Mouse (Mus musculus) heart, postnatal 0 days (tissue): ENCODE results near the gene Fsd1l. TPM values are rescaled to one million over a fixed set of nuclear protein-coding genes. Genes with fewer than 3 reads are reported as not detected.

Source experiments
- ATAC-seq: fragments of 200-750 bp; cut with Nextera tagmentation; 2 replicates; pipeline ENCODE4 v1.8.0; 2017; ENCODE audit warnings: low read depth, moderate number of reproducible peaks, moderate library complexity; ENCODE audit not compliant: insufficient read depth
- DNase-seq: peaks from one replicate; pipeline ENCODE4 v3.0.0-alpha.2; 2016; ENCODE audit warnings: low spot score
- H3K27ac ChIP-seq: fragments of 300-500 bp; sonication (generic); 2 replicates; pipeline ENCODE4 v1.5.1; 2014; ENCODE audit warnings: low read depth, mild to moderate bottlenecking
- H3K27me3 ChIP-seq: fragments of 300-500 bp; sonication (generic); 2 replicates; pipeline ENCODE4 v1.6.1; 2014; ENCODE audit warnings: low read length, mixed read lengths; ENCODE audit not compliant: control insufficient read depth, insufficient read depth
- H3K36me3 ChIP-seq: fragments of 300-500 bp; sonication (generic); replicated peaks from 2 replicates; pipeline ENCODE4 v1.6.1; 2014; ENCODE audit warnings: low read length, mixed read lengths; ENCODE audit not compliant: control insufficient read depth, insufficient read depth
- H3K4me1 ChIP-seq: fragments of 300-500 bp; sonication (generic); 2 replicates; pipeline ENCODE4 v1.6.1; 2014; ENCODE audit warnings: antibody characterized with exemption; ENCODE audit not compliant: control insufficient read depth, insufficient read depth
- H3K4me2 ChIP-seq: fragments of 300-500 bp; sonication (generic); 2 replicates; pipeline ENCODE4 v1.6.1; 2014; ENCODE audit warnings: low read depth, mild to moderate bottlenecking, low read length, moderate library complexity
- H3K4me3 ChIP-seq: fragments of 300-500 bp; sonication (generic); 2 replicates; pipeline ENCODE4 v1.5.1; 2014; ENCODE audit warnings: low read depth, low read length
- H3K9ac ChIP-seq: fragments of 300-500 bp; sonication (generic); replicated peaks from 2 replicates; pipeline ENCODE4 v1.6.1; 2014; ENCODE audit warnings: low read depth, low read length, mixed read lengths
- H3K9me3 ChIP-seq: fragments of 300-500 bp; sonication (generic); replicated peaks from 2 replicates; pipeline ENCODE4 v1.6.1; 2016; ENCODE audit warnings: low read length; ENCODE audit not compliant: control insufficient read depth
- CTCF ChIP-seq: IDR thresholded peaks from 2 replicates; pipeline ENCODE4 v1.5.1; 2016; ENCODE audit warnings: antibody characterized with exemption, control low read depth, low read depth
- EP300 ChIP-seq: IDR thresholded peaks from 2 replicates; pipeline ENCODE4 v1.6.1; 2016; ENCODE audit warnings: antibody characterized with exemption, low read depth
- WGBS: fragments of 180-500 bp; shearing (Covaris S2); extraction: QIAGEN DNeasy Blood & Tissue Kit; methylation state at CpG from one replicate; pipeline ENCODE4 v1.1.7; 2014; 5-methylcytosine and 5-hydroxymethylcytosine counted together
- polyA plus RNA-seq: library from polyadenylated mRNA; unstranded; fragments of >200 nt; fragmentation: Nextera tagmentation; extraction: Ambion mirVana; gene quantifications from 2 replicates; pipeline ENCODE4 v1.2.1, GENCODE M21; 2015
- total RNA-seq: library from RNA; depleted of rRNA; stranded (reverse); fragments of >200 nt; gene quantifications from 2 replicates; pipeline ENCODE4 v1.2.3, GENCODE M21; 2014; ENCODE audit warnings: low replicate concordance

Gene Fsd1l
- total and polyA plus RNA-seq, 2 experiments from 2014 or later: 6.3 to 7.0 TPM

GRCm38 (mm10) chr4:53620104-53620503 lies 11.2 kb upstream of the Fsd1l start:
- 66% methylated on average over 6 of the region's 6 CpGs for WGBS
- TF ChIP-seq EP300: no peak
- no peak for TF ChIP-seq CTCF
- Histone ChIP-seq H3K4me3 (no peak overlapping the region), H3K36me3 (no peaks in the 10 kb centered on the region), H3K4me1 (no peaks in the 10 kb centered on the region), H3K27me3 (no peaks in the 10 kb centered on the region), H3K9me3 (no peaks in the 10 kb centered on the region), H3K27ac (no peak overlapping the region), H3K4me2 (no peak overlapping the region), H3K9ac (no peak overlapping the region)
- DNase-seq (no peak), ATAC-seq (no peak)

GRCm38 (mm10) chr4:53621084-53621483 lies 10.2 kb upstream of the Fsd1l start:
- no peaks in the 10 kb centered on the region for H3K27me3 ChIP-seq
- no peak overlapping the region for H3K9ac ChIP-seq
- DNase-seq (no peak), ATAC-seq (no peak)
- no peaks in the 10 kb centered on the region for H3K9me3 ChIP-seq
- 62% methylated on average over 6 of the region's 6 CpGs for WGBS
- H3K27ac ChIP-seq: no peak overlapping the region
- H3K4me2 ChIP-seq: no peak overlapping the region
- H3K4me3 ChIP-seq: no peak overlapping the region
- H3K4me1 ChIP-seq: no peaks in the 10 kb centered on the region
- H3K36me3 ChIP-seq: no peaks in the 10 kb centered on the region
- TF ChIP-seq EP300 (no peak), CTCF (no peak)

GRCm38 (mm10) chr4:53621490-53621889 lies 9.8 kb upstream of the Fsd1l start:
- TF ChIP-seq EP300 (no peak), CTCF (no peak)
- Histone ChIP-seq H3K27me3 (no peaks in the 10 kb centered on the region), H3K9me3 (no peaks in the 10 kb centered on the region), H3K4me1 (no peaks in the 10 kb centered on the region), H3K9ac (no peak overlapping the region), H3K4me2 (no peak overlapping the region), H3K27ac (no peak overlapping the region), H3K36me3 (no peaks in the 10 kb centered on the region), H3K4me3 (no peak overlapping the region)
- no peak for ATAC-seq
- WGBS: 76% methylated on average over 5 of the region's 5 CpGs
- no peak for DNase-seq

GRCm38 (mm10) chr4:53623711-53624110 lies 7.6 kb upstream of the Fsd1l start:
- H3K27me3 ChIP-seq: no peaks in the 10 kb centered on the region
- H3K4me1 ChIP-seq: no peaks in the 10 kb centered on the region
- no peak for ATAC-seq
- no peaks in the 10 kb centered on the region for H3K9me3 ChIP-seq
- no peaks in the 10 kb centered on the region for H3K36me3 ChIP-seq
- no peak overlapping the region for H3K9ac ChIP-seq
- TF ChIP-seq CTCF (no peak), EP300 (no peak)
- H3K27ac ChIP-seq: no peak overlapping the region
- WGBS: 89% methylated on average over 1 of the region's 1 CpGs
- H3K4me3 ChIP-seq: no peak overlapping the region
- no peak overlapping the region for H3K4me2 ChIP-seq
- DNase-seq: no peak

GRCm38 (mm10) chr4:53624816-53625215 lies 6.5 kb upstream of the Fsd1l start:
- 25% methylated on average over 4 of the region's 4 CpGs for WGBS
- H3K27ac ChIP-seq: no peak overlapping the region
- H3K27me3 ChIP-seq: no peaks in the 10 kb centered on the region
- ATAC-seq (no peak; the same call in 1 of the 2 replicates), DNase-seq (no peak)
- no peaks in the 10 kb centered on the region for H3K36me3 ChIP-seq
- H3K4me2 ChIP-seq: no peak overlapping the region
- no peaks in the 10 kb centered on the region for H3K4me1 ChIP-seq
- H3K9ac ChIP-seq: no peak overlapping the region
- no peaks in the 10 kb centered on the region for H3K9me3 ChIP-seq
- no peak for TF ChIP-seq CTCF
- TF ChIP-seq EP300: no peak
- no peak overlapping the region for H3K4me3 ChIP-seq

GRCm38 (mm10) chr4:53625263-53625662 lies 6.0 kb upstream of the Fsd1l start:
- Histone ChIP-seq H3K27me3 (no peaks in the 10 kb centered on the region), H3K9ac (no peak overlapping the region), H3K4me1 (no peaks in the 10 kb centered on the region), H3K27ac (no peak overlapping the region), H3K4me3 (no peak overlapping the region), H3K4me2 (no peak overlapping the region), H3K36me3 (no peaks in the 10 kb centered on the region), H3K9me3 (no peaks in the 10 kb centered on the region)
- WGBS: 71% methylated on average over 3 of the region's 3 CpGs
- no peak for ATAC-seq
- no peak for DNase-seq
- TF ChIP-seq EP300 (no peak), CTCF (no peak)
